Mouse (Mus musculus) layer of hippocampus, postnatal 36 days (tissue): ENCODE data around the gene Slc7a3. TPM values are rescaled to one million over a fixed set of nuclear protein-coding genes. Genes with fewer than 3 reads are reported as not detected.
A peak's percentile ranks its signal among the peaks of the same experiment; 100 is the strongest.
"Not testable (repeated sequence)": the region's sequence is repeated elsewhere in the genome, so short reads cannot be mapped to it uniquely, and the experiment has no call there.

Experiments used
- DNase-seq, 2 experiments: peaks; one replicate each; pipeline ENCODE4 v3.0.0; 2022
- total RNA-seq, 2 experiments: library from RNA; stranded (reverse); gene quantifications; 2 replicates each; pipeline ENCODE4 v1.2.3; 2021

Slc7a3 gene
- total RNA-seq: 1 to 10 TPM; 4.8 to 6.8 TPM

- no peak for DNase-seq
Measured at GRCm38 (mm10) chrX:101085920-101086319, at the start of gene Slc7a3. Gene Slc7a3 (minus strand): TSS chrX:101086020.

DNA sequence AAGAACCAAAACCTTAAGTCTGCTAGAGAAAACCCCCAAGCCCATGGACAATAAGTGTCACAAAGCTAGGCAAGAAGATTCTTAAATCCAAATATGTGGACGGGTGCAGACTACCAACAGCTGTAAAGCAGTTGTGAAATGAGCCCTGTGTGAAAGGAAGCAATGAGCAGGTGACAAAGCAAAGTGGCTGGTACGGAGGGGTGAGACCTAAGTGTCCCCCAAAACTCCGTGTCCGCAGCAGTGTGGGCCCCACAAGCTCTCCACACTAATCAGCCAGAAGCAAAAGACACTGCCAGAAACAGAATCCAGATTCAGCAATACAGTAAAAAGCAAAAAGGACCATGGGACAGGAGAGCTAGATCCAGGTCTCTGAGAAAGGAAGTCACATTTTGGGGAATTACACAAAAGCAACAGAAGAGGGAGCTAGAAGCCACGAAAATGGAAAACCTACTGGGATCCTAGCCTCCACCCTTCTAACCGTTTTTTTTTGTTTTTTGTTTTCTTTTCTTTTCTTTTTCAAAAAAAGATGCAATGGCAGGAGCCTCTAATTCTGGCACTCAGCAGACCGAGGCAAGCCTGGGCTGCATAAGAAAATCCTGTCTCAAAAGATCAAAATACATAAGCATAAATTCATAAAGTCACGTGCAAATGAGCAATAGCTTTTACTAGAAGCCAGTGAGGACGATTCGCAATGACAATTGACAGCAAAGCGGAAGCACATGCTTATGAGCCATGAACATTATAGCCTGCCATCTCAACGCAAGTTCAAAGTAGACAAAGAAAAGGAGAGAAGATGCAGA lies 46.4 kb upstream of the Slc7a3 start:
- peak in 1 of 2 experiments; percentile 4 for DNase-seq

GRCm38 (mm10) chrX:101131001-101131400 lies 45.2 kb upstream of the Slc7a3 start:
- peak; percentile 39 to 55 for DNase-seq

- no peak for DNase-seq
Measured at GRCm38 (mm10) chrX:101128559-101128958, 42.7 kb upstream of the Slc7a3 start.

DNA sequence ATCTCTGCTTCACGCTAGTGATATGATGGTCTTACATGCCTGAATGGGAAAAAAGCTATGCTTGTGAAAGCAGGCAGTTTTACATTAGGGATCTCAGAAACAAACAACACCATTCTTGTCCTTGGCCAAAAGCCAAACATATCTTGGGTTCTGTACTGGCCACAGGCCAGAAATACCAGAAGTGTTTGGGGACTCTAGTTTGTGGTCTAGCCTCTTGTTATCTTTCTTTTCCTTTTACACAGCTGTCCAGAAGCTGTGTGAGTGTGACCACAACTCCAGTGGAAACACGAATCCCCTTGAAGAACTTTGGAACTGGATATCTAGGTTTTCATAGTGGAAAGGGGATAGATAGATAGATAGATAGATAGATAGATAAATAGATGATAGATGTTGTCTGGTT lies 41.2 kb upstream of the Slc7a3 start:
- DNase-seq: no peak

- DNase-seq: no peak
Measured at GRCm38 (mm10) chrX:101126474-101126955, 40.7 kb upstream of the Slc7a3 start.

DNA sequence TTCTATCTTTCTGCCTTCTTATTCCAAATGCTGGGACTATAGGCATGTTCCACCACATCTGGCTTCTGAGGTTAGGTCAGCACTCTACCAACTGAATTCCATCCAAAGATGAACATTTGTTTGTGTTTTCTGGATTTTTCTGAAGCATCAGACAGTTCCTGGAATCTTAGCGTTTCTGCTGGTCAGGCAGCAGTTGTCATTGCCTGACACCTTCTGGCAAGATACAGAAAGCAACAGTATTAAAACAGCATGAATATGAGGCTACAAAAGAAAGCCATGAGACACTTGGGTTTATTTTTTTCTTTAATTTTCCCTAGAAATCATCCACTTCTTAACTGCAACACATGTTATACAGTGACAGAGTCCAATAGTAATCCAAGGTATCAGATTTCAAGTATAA lies 34.7 kb upstream of the Slc7a3 start:
- no peak for DNase-seq

DNA sequence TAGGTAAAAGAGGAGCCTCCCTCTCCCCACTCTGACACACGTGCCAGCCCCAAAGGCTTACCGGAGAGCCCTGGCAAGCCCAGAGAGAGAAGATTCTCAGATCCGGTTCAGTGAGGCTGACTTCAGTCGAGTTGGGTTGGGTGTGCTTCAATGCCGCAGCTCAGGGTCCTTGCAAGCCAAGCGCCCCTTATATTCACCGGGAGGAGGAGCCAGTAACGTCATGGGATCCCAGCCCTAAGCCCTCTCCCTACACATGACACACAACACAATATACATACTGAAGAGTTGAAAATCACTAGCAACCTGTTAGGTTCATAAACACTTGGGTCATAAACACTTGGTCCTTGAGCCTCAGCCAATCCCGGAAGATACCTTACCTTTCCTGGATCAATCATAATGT lies 609 bp downstream of the Slc7a3 start:
- DNase-seq: not testable (repeated sequence)

GRCm38 (mm10) chrX:101084192-101084591 lies 1.6 kb downstream of the Slc7a3 start:
- DNase-seq: no peak

DNA sequence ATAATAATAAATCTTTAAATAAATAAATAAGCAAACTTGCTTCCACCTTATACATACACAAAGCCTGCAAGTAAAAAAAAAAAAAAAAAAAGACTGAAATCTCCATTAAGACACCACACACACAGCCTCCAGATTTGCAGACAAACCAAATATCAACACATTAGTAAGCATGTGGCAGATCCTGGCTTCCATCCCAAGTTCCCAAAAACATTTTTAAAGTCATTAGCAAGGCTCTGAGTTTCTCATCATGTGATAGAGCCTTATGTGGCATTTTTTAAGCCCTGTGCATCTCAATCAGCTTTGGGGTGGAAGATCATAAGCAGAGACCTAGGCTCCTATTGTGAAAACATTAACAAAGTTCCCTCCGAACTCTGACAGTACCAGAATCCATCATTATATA lies 20.6 kb downstream of the Slc7a3 start:
- DNase-seq: no peak

DNA sequence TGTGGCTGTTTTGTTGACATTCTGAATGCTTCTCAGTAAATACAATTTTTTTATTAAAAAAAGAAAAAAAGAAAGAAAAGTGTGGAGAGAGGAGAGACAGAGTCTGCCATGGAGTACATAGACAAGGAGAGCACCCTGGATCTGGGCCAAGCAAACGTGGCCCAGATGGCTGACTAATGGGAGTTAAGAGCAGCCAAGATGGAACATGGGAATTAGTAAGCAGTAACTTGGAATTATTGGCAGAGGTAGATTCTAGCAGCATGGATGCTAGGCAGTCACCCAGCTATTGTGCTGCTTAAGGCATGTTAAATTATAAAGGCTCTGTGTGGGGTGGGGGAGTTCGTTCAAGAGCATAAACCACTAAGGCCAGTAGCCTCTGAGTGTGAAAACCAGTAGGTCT lies 22.3 kb downstream of the Slc7a3 start:
- peak in 1 of 2 experiments; percentile 18 for DNase-seq

DNA sequence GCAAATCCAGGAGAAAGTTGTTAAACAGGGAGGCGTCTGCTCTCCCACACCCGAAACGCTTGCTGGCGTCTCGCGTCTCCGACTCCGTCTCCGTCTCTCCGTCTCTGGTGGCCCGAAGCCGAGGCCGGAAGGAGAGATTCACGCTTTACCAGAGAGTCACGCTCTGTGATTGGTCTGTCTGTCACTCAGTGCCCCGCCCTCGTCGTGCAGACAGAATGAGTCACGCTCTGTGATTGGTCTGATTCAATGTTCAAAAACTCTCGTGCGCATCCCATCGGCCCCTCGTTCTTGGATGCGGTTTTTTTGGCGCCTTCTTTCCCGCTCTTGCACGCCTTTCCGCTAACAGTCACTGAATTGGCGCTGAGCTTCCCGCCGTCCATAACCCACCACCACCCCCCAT lies 26.3 kb downstream of the Slc7a3 start, which contains the start of gene Tex11:
Tex11 (minus strand) TSS at position 127 of the 400 bp plus-strand sequence.
- DNase-seq: no peak

Other genes starting within 250 kb of the Slc7a3 start
- not detected for gene Tex11, start 26.4 kb downstream of the Slc7a3 start, total RNA-seq
- 10 to 100 TPM; 81.5 to 88.3 TPM for gene Snx12, start 136.5 kb upstream of the Slc7a3 start, total RNA-seq
- gene Foxo4, start 168.5 kb upstream of the Slc7a3 start, total RNA-seq: 10 to 100 TPM; 21.3 to 25.4 TPM
- not detected for gene Gm614, start 178.0 kb upstream of the Slc7a3 start, total RNA-seq
- gene Il2rg, start 182.2 kb upstream of the Slc7a3 start, total RNA-seq: 1 to 10 TPM in 1 of 2 experiments, under 1 TPM in 1; 0.90 to 1.6 TPM
- not detected for gene Gm20489, start 183.0 kb upstream of the Slc7a3 start, total RNA-seq
- 10 to 100 TPM; 23.1 to 26.5 TPM for gene Med12, start 188.0 kb upstream of the Slc7a3 start, total RNA-seq
- 100 to 1,000 TPM; 186 to 189 TPM for gene Nlgn3, start 213.1 kb upstream of the Slc7a3 start, total RNA-seq